ENCODE assay signal across 8 mouse cellular contexts in the genomic region with DNA sequence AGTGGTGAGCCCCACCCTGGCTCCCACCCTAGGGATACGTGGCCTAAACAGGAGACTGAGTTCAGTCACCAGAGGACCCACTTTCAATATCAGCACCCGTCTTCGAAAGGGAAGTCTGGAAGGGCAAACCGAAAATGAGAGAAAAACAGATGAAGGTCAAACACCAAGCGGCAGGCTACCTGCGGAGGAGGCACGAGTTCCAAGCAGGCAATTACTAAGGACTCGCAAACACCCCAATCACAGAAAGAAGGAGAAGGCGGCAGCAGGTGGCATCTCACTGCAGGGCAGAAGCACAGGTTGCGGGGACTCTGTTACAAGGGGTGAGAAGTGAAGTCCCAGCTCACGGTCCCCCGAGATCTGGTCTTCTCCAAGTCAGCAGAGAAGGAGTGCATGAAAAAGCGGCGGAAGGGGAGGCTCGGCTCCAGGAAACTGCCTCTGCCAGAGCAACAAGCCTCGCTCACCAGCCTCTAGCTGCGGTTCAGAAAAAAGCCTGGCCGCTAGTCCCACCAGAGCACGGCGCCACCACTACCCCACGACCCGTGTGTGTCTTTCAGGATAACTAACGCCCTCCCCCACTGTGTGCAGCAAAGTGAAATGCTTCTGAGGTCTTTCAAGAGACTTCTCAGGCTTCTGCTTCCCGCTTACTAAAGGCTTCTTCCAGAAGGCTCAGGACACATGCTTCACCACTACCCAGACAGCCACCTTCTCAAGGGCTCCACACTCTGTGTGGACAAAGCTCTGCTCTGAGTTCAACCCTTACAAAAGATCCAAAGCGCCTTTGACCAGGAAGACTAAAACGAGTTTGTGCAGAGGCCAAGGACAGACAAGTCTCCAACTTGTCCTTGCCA. TPM values are rescaled to one million over a fixed set of nuclear protein-coding genes. Genes with fewer than 3 reads are reported as not detected.
DNase-seq lines count a peak whose midpoint lies in the region; ATAC-seq lines count a peak whose summit lies in the region.

No protein-coding gene starts in this region.

- H3K9ac ChIP-seq in heart, embryonic 12.5 days, result peak overlapping the region; percentile 63; the same call in 1 of the 2 replicates
- peak overlapping the region; percentile 66 for H3K9ac ChIP-seq in heart, embryonic 16.5 days (ENCODE audit: low read length)
- H3K9ac ChIP-seq in liver, embryonic 12.5 days, result no peak overlapping the region
- H3K9ac ChIP-seq in neural tube, embryonic 14.5 days (replicated peaks; ENCODE audit: low read depth, low read length), result no peak overlapping the region

- peaks cover 79% of the 10 kb centered on the region for H3K27me3 ChIP-seq in heart, embryonic 12.5 days (replicated peaks)
- H3K27me3 ChIP-seq in heart, embryonic 16.5 days (ENCODE audit: control insufficient read depth, insufficient read depth, low read length), result peaks cover 51% of the 10 kb centered on the region
- H3K27me3 ChIP-seq in liver, embryonic 12.5 days (replicated peaks), result peaks cover 94% of the 10 kb centered on the region
- H3K27me3 ChIP-seq in neural tube, embryonic 14.5 days (ENCODE audit: control insufficient read depth, insufficient read depth, low read length), result peaks cover 34% of the 10 kb centered on the region

- H3K27ac ChIP-seq in heart, embryonic 12.5 days (ENCODE audit: poor library complexity, severe bottlenecking), result no peak overlapping the region
- H3K27ac ChIP-seq in heart, embryonic 16.5 days (ENCODE audit: low read length), result no peak overlapping the region
- no peak overlapping the region for H3K27ac ChIP-seq in liver, embryonic 12.5 days
- H3K27ac ChIP-seq in neural tube, embryonic 14.5 days (ENCODE audit: low read depth, low read length), result no peak overlapping the region

- DNase-seq in heart, adult 8-10 months (ENCODE audit: low spot score), result no peak
- DNase-seq in cerebellum, postnatal 25 days, result no peak
- no peak for DNase-seq in cerebellum, postnatal 14 days

- H3K36me3 ChIP-seq in heart, embryonic 12.5 days, result no peaks in the 10 kb centered on the region
- H3K36me3 ChIP-seq in heart, embryonic 16.5 days (ENCODE audit: control insufficient read depth, insufficient read depth), result no peaks in the 10 kb centered on the region
- H3K36me3 ChIP-seq in liver, embryonic 12.5 days, result no peaks in the 10 kb centered on the region
- H3K36me3 ChIP-seq in neural tube, embryonic 14.5 days (ENCODE audit: control insufficient read depth, insufficient read depth, low read length), result no peaks in the 10 kb centered on the region

- peaks cover 16% of the 10 kb centered on the region for H3K4me1 ChIP-seq in heart, embryonic 12.5 days (replicated peaks)
- peaks cover 14% of the 10 kb centered on the region for H3K4me1 ChIP-seq in heart, embryonic 16.5 days (ENCODE audit: control insufficient read depth, insufficient read depth, low read length)
- peaks cover 16% of the 10 kb centered on the region for H3K4me1 ChIP-seq in liver, embryonic 12.5 days
- H3K4me1 ChIP-seq in neural tube, embryonic 14.5 days (ENCODE audit: control insufficient read depth, insufficient read depth, low read length), result peaks cover 7% of the 10 kb centered on the region; the same call in 1 of the 2 replicates

- H3K9me3 ChIP-seq in heart, embryonic 12.5 days (replicated peaks), result no peaks in the 10 kb centered on the region
- no peaks in the 10 kb centered on the region for H3K9me3 ChIP-seq in heart, embryonic 16.5 days (replicated peaks; ENCODE audit: control insufficient read depth, low read length)
- H3K9me3 ChIP-seq in liver, embryonic 12.5 days (replicated peaks), result no peaks in the 10 kb centered on the region
- H3K9me3 ChIP-seq in neural tube, embryonic 14.5 days (ENCODE audit: control insufficient read depth, low read length), result no peaks in the 10 kb centered on the region

- H3K4me2 ChIP-seq in heart, embryonic 12.5 days, result peak overlapping the region; percentile 96
- peak overlapping the region; percentile 99 for H3K4me2 ChIP-seq in heart, embryonic 16.5 days (ENCODE audit: low read depth, low read length)
- H3K4me2 ChIP-seq in liver, embryonic 12.5 days, result peak overlapping the region; percentile 68
- H3K4me2 ChIP-seq in neural tube, embryonic 14.5 days (ENCODE audit: low read depth, low read length), result peak overlapping the region; percentile 81

- peak overlapping the region; percentile 53 for H3K4me3 ChIP-seq in heart, embryonic 12.5 days
- peak overlapping the region; percentile 64 for H3K4me3 ChIP-seq in heart, embryonic 16.5 days (ENCODE audit: low read length)
- H3K4me3 ChIP-seq in liver, embryonic 12.5 days, result peak overlapping the region; percentile 48
- peak overlapping the region; percentile 34 for H3K4me3 ChIP-seq in neural tube, embryonic 14.5 days (ENCODE audit: low read depth, low read length)

- WGBS in heart, embryonic 12.5 days, result 8% methylated on average over 26 of the region's 26 CpGs
- WGBS in heart, embryonic 16.5 days, result 8% methylated on average over 26 of the region's 26 CpGs
- WGBS in liver, embryonic 12.5 days (ENCODE audit: insufficient replicate concordance), result 4% methylated on average over 26 of the region's 26 CpGs
- WGBS in neural tube, embryonic 14.5 days, result 7% methylated on average over 26 of the region's 26 CpGs

- ATAC-seq in heart, embryonic 12.5 days (ENCODE audit: insufficient number of reproducible peaks, low FRiP score), result no peak
- peak; percentile 12 for ATAC-seq in activated CD4-positive, CD25-positive, alpha-beta regulatory T cell, adult 4 months
- ATAC-seq in heart, embryonic 16.5 days (replicated peaks; ENCODE audit: extremely low read depth, insufficient read depth, low FRiP score), result no peak; the same call in 1 of the 2 replicates
- no peak for ATAC-seq in liver, embryonic 12.5 days
- peak; percentile 38; the same call in 1 of the 2 replicates for ATAC-seq in neural tube, embryonic 14.5 days (ENCODE audit: low read depth)

RNA-seq across cellular contexts. Expression of a gene that starts 1.1 kb away (rescaled TPM):
- polyA plus RNA-seq in heart, embryonic 12.5 days (2016; fragmentation: Nextera tagmentation; extraction: Ambion mirVana), result 1.3 and 1.5 TPM in 2 replicates
- total RNA-seq in heart, adult 8-10 months (2022), result under 1 TPM; 0.12 to 0.66 (median 0.22) TPM
- 1 to 10 TPM; 3.9 to 7.7 TPM for polyA plus RNA-seq in activated CD4-positive, CD25-positive, alpha-beta regulatory T cell, adult 4 months (2017; shearing (Covaris generic))
- 3.6 and 6.2 TPM in 2 replicates for polyA plus RNA-seq in heart, embryonic 16.5 days (2015; fragmentation: Nextera tagmentation; extraction: Ambion mirVana)
- 0.28 and 0.38 TPM in 2 replicates for polyA plus RNA-seq in liver, embryonic 12.5 days (2016; fragmentation: Nextera tagmentation; extraction: Ambion mirVana)
- 0.20 and 0.49 TPM in 2 replicates for polyA plus RNA-seq in neural tube, embryonic 14.5 days (2014; fragmentation: Nextera tagmentation; extraction: Ambion mirVana)

Comparison
In these comparisons a context has a peak if more than half of its experiments do, and no peak if none do; other contexts are left out.
1. ATAC-seq: peak in activated CD4-positive, CD25-positive, alpha-beta regulatory T cell, adult 4 months (single experiment) and neural tube, embryonic 14.5 days (single experiment); none in heart, embryonic 12.5 days (single experiment), heart, embryonic 16.5 days (single experiment) and liver, embryonic 12.5 days (single experiment).
2. H3K9ac ChIP-seq: peak in heart, embryonic 12.5 days (single experiment) and heart, embryonic 16.5 days (single experiment); none in liver, embryonic 12.5 days (single experiment) and neural tube, embryonic 14.5 days (single experiment).
3. Peak in every context shown above with its lines, with median percentiles within 50 percentile points of each other: H3K4me2 ChIP-seq and H3K4me3 ChIP-seq.